Mouse (Mus musculus) urinary bladder, postnatal 14 days (tissue): ENCODE measurements around the gene Gm13090.

ENCODE experiments used
- DNase-seq: peaks from one replicate; pipeline ENCODE4 v3.0.0; 2021; ENCODE audit warnings: low spot score

Gene Gm13090

DNA sequence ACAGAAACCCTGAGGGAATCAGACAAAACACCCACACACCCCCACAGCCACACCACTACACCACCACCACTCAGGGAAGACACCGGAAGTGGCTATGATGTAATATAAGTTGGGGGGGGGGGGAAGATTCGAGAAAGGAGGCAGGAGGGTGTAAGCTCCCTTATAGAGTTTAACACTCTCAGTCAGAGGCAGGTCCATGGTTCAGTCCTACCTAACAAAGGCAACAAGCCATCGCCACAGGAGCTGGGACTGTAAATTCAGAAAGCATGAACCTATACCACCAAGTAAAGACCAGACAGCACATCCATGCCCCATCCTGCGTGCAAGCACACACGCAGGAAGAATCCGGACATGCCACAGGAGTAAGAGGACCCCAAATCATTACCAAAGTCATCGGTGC lies at the start of gene Gm13090:
Gm13090 (plus strand) TSS at position 301 of the 400 bp plus-strand sequence.
- DNase-seq: no peak

DNA sequence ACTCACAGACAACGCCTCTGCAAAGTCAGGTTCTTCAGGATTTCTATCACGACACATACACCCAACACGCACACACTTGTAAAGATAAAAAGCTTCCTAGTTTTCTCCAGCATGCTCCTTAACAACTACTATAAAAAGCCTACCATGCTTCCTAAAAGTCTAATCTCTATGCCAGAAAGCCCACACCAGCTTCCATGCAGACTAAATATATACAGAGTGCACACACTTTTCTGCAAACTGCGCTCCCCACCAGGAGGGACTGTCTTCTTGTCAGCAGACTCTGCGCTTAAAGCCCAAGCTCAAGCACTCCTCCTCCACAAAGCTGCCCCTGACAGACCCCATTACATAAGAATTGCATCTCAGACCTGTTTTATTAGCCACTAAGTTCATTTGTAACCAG lies 47.9 kb upstream of the Gm13090 start:
- no peak for DNase-seq

DNA sequence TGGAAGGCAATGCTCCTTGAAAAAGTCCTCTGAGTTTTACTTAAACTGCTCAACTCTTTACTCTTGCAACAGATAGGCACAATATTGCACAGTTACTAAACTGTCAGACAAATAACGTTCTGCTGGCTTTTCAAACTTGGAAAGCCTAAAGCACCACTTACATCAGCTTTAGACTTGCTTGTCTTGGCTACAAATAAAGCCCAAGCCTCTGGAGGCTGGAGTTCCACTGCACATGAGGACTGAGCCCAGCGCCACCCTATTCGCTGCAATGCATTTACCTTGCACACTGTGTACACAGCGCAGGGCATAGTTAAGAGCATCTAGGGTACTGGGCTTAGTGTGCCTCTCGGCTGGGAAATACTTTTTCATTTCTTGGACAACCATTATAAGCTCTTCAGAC lies 46.1 kb upstream of the Gm13090 start:
- DNase-seq: peak; percentile 36

DNA sequence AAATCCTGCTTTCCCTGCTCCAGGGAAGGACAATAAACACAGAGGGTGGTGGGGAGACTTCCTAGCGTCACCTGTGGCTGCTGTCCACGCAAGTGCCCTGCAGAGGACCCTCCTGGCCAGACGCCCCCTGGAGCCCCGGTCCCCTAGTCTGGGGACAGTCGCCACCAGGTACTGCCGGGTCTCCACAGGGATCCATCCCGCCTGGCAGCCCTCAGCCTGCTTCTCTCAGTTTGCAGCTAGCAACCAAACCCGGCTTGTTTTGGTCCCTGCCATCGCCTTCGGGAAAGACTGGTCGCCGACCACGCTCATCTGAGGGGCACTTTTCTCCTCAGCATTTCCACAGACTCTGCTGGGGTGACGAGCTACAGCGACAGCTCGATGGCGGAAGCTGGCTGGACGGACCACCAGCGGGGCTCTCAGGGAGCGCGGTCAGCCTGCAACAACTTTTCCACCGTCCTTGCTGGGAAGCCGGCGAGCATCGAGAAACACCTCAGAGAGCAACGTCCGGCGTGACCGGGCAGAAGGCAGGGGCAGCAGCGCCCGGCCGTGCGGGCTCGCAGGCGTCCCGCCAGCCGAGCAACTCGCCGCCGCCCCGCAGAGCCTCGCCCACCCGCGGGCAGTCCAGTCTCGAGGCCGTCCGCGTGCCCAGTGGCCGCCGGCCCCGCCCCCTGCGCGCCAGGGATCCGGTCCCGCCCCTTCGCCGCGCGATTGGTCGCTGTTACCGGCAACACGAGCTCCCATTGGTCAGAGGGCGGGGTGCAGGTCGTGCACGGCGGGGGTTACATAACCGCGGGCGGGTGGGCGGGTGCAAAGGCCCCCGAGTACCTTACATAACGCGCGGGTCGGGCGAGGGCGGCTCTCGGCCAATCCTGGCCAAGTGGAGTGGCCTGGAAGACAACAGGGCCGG lies 45.1 kb upstream of the Gm13090 start, which contains the start of gene Per3:
Per3 (minus strand) TSS at position 629 of the 907 bp plus-strand sequence.
- DNase-seq: peak; percentile 98

DNA sequence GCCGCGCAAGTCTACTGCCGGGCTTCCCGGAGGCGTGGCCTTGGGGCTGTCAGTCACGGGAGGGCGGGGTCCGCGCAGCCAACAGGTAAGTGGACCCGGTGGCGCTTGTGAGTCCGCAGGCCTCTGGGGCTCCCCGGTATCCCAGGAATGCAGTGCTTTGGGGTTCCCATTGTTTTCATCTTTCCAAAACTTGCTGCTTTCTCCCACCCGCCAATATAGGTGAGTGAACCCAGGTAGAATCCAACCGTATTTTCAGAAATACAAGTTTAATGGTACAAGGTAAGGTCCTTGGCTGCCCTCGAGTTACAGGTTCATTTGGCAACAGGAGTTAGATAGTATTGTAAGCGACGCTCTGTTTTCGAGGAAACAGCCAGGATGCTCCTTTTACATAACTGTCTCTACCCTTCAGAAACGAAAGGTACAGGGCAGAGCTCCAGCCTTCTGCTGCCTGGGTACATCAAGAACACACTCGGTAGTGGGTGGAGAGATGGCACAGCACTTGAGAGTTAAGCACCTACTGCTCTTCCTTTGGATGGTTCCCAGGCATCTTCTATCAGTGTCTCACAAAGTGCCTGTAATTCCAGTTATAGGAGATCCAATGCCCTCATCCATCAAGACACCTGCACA lies 44.3 kb upstream of the Gm13090 start:
- no peak for DNase-seq

DNA sequence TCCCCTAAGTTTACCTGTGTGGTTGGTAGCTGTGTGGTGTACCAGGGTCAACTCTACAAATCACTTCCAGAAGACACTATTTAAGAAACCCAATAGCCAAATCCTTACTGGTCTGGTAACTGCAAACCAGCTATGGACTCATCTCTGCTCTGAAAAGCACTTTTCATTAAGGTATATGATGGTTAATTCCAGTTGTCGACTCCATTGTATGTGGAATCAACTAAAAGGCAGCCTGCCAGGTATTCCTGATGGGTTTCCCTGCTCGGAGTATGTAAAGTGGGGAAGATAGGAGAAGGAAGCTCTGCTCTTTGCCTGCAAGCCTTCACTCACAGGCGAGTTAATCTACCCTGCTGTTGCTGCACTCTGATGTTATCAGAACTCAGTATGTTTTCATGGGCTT lies 42.8 kb upstream of the Gm13090 start:
- no peak for DNase-seq

DNA sequence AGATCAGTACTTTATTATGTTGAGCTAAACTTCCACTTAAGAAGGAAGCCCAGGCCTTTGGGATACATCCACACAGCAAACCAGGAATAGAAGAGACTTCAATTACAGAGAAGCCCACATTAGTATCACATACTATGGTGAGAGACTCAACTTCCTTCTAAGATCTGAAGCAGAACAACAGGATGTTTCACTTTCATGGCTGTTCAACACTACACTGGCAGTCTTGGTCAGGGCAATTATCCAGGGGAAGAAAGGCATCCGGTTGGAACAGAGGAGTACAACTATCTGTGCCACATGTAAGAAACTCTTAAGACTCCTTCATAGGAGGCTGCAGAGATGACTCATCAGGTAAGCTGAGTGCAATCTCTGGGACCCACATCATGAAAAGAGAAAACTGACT lies 38.2 kb upstream of the Gm13090 start:
- no peak for DNase-seq

DNA sequence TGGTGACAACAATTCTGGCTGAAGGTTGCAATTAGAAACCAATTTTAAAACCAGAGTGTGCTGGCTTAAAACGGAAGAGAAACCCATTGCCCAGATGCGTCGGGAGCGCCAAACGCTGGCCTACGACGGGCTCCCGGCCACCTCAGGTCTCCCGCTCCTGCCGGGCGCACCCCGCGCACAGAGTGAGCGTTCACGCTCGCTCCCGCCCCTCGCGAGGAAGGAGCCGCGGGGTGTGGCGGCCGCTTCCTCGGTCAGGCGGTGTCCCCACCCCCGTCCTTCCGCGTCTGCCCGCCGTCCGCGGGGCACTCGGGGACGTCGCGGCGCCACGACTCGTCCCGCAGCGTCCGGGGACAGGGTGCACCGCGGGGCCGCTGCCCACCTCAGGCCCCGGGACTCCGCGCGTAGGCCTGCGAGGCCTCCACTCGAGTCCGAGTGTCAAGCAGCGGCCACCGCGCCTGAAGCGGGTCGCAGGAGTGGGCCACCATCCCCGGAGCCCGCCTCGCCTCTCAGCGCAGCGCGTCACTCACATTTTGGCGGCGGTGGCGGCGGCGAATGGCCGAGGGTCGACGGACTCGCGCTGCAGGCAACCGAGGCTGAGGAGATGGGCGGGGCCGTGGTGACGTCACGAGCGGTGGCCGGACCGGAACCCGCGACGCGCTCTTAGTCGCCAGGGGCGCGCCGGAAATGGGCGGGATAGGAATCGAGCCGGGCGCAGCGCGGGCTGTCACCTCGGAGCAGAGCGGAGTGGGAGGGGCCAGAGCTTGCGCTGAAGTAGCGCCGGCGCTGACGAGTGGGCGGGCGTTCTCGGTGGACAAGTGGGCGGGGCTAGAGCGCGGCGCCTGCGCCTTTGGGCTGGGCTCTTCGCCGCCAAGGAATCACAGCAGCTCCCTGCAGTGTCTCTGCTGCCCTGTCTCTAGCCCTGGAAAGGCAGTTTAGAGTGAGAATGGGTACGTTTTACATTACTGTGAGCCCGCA lies 31.7 kb upstream of the Gm13090 start, which contains the start of gene Vamp3:
Vamp3 (minus strand) TSS at position 617 of the 975 bp plus-strand sequence.
- DNase-seq: peak; percentile 100

DNA sequence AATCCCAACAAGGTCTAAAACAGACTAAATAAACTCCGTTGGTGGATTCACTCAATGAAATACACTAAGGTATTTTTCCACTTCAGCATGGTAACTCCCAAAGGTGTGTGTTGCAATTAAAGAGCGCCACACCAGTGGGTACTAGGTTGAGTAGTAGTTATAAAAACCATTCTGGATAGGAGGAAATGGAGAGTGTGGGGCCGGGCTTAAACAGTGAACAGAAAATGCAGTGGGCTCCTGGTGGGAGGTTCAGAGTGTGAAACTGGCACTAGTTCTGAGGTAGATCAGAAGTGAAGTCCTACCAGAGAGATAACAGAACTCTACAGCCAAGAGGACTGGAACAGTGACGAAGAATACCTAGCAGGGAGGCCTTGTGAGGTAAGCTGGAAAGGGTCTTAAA lies 30.7 kb upstream of the Gm13090 start:
- DNase-seq: no peak

DNA sequence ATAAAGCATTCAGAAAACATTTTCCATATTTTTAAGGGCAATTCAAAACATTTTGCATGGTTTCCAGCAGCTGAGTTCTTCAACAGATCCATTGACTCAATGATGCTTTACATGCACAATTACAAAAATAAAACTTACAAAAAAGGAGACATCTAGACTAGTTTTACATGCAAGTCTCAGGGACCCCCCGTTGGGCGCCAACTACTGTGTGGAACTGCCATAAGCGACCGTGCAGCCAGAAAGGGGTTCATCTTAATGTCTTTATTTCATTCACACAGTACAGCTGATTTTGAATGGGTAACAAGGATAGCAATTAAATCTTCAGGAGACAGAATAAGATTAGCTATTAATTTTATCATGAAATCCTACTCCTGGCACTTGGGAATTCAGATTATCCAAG lies 29.8 kb upstream of the Gm13090 start:
- no peak for DNase-seq

DNA sequence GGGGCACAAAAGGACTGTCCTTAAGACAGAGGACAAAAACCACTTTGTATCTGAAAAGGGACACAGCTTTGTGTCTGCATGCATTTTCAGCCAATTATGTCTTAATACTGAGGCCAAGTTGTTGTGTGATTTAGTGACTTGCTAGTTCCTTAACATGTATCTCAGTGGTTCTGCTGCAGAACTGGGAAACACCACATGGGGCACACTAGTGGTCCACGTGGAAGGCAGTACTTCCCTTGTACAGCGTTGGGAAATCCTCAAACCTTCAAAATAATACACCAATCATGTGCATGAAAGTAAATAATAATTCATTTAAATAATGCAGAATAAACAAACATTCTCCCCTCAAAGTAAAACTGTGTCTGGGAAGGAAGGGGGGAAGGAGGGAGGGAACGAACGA lies 20.6 kb upstream of the Gm13090 start:
- DNase-seq: no peak

DNA sequence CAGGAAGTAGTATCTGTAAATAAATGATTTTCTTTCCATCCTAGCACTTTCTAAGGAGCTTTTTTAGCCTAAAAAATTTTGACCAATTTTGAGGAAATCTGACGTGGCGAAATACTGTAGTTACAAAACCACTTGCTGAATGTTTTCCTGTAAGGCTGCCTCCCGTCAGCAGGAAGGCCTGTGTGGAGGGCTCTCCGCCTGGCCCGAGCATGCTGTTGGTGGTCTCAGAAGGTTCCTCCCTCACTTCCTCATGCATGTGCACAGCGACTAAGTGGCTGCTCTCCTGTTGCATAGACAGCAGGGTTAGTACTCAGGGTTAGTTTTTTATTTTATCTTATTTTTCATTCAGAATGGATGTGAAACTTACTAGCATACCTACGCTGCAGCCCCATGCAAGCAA lies 18.4 kb upstream of the Gm13090 start:
- DNase-seq: no peak

DNA sequence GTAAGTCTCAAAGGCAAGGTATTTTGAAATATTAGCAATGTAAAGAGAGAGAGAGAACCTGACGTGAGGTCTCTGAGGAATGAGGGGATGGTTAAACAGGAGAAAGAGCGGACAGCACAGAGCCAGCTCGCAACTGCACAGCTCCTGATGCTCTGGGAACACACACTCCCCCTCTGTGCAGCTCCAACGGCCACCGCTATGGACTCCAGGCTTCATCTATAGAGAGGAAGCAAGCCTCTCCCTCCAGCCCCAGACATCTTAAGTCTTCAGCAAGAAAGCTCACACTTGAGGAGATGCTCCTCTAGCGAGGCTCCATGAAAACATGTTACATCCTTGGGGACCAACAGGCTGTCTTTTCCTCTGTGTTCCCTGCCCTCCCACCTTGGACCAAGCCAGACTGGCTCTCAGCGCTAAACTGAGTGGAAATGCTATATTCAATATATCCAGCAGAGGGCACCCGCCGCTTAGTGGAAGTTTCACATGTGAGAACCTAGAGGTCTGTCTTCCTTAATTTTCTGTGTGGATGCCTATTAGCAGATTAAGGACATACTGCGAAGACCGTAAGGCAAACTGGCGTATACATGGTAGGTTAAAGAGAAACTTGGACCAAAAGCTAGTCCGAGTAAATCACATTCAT lies 16.1 kb upstream of the Gm13090 start:
- peak; percentile 77 for DNase-seq

DNA sequence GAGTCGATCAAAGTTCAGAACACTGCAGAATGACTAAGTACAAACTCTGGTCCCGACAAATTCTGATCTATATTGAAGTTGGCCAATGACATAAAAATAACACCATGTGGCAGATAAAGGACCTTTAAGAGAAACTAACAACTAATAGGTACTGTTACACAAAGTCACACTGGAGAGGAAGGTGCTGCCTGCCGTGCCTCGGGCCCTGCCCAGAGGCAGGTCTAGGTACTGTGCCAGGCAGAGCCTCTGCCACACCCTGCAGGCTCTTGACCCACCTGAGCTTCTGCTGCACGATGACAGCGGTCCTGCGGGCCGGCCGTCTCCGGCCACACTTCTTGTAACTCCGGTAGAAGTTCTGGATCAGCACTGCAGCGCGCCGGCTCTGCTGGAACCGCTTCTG lies 14.6 kb upstream of the Gm13090 start:
- no peak for DNase-seq

DNA sequence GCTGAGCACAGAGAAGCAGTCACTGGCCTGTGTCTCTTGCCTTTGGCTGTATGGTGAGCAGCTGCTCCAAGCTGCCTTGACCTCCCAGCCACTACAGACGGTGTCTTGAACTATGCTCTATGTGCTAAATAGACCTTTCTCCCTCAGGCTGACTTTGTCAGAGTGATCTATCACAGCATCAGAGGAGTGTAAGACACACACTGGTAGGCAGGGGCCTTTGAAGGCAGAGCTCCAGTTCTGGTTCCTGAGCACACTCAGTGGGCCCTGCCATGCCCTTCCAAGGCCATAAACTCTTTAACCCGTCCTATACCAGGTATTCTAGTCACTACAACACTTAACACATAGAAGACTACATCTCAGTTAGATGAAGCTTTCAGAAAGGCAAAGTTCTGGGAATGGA lies 8.0 kb upstream of the Gm13090 start:
- DNase-seq: no peak

DNA sequence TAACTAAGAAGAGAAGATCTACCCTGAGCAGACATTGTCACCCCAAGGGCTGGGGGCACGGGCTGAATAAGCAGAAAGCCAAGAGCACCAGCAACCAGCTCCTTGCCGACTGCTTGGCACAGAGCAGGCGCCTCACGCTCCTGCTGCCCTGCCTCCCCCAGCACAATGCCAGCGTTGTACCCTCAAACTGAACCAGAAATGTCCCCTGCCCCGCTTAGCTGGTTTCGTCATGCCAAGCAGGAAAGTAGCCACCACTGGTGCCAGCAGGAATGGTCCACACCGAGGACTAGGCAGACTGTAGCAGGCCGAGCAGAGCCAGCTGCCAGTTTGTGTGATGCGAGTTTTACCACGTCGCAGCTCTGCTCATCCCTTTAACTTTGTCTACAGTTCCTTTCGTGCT lies 7.4 kb upstream of the Gm13090 start:
- no peak for DNase-seq

DNA sequence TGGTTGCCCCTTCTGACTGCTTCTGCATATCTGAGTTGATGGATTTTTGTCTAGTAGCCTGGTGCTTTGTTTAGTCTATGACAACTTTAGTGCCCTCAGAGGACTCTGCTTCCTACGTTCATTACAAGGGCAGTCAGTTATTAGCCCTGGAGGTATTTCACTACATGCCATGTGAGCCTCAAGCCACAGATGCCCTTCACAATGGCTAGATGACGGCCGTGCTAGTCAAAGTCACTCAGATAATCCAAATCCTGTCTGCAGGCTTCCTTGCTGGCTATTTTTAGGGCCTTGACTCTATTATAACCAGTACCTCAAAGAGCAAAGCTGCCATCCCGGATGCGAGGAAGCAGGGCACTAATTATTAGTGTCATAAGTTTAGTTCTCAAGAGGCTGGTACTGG lies 6.3 kb upstream of the Gm13090 start:
- DNase-seq: no peak

DNA sequence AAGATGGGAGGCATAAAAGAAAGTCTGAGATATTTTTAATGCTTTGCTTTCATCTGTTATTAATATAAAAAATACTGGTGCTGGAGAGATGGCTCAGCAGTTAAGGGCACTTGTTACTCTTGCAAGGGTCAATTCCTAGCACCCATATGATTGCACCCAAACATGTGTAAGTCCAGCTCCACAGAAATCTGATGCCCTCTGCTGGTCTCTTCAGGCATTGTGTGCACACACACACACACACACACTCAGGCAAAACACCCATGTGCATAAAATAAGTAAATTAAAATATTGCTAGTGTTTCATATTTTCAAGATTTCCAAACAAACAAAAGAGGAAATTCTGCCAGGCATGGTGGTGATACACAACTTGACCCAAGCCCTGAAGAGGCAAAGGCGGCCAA lies 2.0 kb upstream of the Gm13090 start:
- no peak for DNase-seq

DNA sequence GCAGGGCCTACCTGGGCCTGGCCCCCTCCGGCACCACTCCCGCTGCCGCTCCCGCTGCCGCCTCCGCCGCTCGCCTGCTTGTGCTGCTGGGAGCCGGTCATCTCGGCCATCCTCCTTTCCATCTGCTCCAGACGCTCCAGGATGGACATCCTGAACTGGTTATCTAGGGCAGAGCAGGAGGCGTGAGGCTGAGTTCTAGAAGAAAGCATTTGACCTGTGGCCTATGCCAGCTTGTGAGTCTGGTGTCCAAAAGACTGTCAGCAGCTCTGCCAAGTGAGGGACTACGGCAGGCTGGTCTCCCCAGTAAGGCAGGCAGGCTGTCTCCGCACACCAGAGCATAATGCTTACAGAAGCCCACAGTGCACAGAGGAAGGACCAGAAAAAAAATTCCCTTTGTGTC lies 551 bp upstream of the Gm13090 start:
- DNase-seq: no peak

DNA sequence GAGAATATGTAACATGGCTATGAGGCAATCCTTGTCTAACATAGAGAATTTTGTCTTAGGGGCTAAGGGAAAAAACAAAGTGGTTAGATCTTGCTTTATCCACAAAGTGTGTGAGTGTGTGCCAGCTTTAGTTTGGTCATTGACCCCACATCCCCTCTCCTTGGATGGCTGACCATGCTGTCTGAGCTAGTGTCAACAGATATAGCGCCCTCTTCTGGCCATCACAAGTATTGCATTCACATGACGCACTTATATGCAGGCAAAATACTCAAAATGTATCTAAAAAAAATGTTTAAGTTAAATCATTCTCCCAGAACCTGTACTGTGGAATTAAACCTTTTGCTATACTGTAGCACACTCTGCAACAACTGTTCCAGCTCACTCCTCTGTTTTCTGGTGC lies 5.8 kb downstream of the Gm13090 start:
- DNase-seq: no peak

DNA sequence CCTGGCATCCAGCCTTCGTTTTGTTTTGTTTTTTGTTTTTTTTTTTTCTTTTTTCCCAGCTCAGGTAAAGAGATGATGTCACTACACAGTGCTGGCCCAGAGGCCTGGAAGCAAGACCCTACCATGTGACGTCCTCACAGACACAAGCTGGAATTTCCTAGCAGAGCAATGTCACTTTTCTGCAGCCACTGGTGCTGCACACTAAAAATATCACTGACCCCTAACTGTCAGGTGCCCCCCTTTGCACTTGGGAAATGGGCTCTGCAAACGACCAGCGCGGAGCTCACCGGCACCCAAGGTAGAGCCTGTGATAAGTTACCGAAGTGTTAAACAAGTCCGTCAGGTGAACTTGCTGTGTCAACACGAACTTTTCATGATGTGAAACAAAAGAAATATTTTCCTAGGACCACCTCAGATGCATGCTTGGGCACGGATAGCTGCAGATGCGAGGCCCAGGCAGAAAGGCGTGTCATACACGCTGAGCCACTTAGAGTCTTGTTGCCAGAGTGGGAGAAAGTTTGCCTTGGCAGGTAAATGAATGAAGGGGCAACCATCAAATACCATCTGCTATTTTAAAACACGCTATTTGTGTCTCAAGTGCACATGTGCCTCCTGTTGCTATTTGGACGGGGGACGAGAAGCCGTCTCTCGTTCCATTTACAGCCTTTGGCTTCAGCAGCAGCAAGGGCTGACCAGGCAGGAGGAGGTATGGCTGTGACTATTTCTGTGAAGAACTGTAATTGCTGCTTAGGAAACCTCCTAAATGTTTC lies 7.1 kb downstream of the Gm13090 start:
- no peak for DNase-seq
